Mouse (Mus musculus) ES-Bruce4 (cell line): ENCODE data around the gene 1700024G13Rik. TPM values are rescaled to one million over a fixed set of nuclear protein-coding genes. Genes with fewer than 3 reads are reported as not detected.
"Not testable (repeated sequence)": the region's sequence is repeated elsewhere in the genome, so short reads cannot be mapped to it uniquely, and the experiment has no call there.

Experiments used
- H3K27ac ChIP-seq: 2 replicates; pipeline ENCODE4 v1.5.1; 2012; ENCODE audit warnings: low read length, inconsistent platforms; ENCODE audit not compliant: insufficient read depth
- H3K27me3 ChIP-seq: 2 replicates; pipeline ENCODE4 v1.6.1; 2012; ENCODE audit warnings: mild to moderate bottlenecking, low read length, inconsistent platforms; ENCODE audit not compliant: control insufficient read depth, poor library complexity, insufficient read depth, severe bottlenecking
- H3K36me3 ChIP-seq: 2 replicates; pipeline ENCODE4 v1.6.1; 2012; ENCODE audit warnings: inconsistent platforms, mild to moderate bottlenecking, low read length, moderate library complexity; ENCODE audit not compliant: control insufficient read depth, poor library complexity, insufficient read depth, severe bottlenecking
- H3K4me1 ChIP-seq: one replicate; pipeline ENCODE4 v1.8.1; 2011; ENCODE audit warnings: low read length; ENCODE audit not compliant: control insufficient read depth, insufficient read depth
- H3K4me3 ChIP-seq: 2 replicates; pipeline ENCODE4 v1.5.1; 2011; ENCODE audit warnings: low read depth, mild to moderate bottlenecking, low read length
- H3K9ac ChIP-seq: 2 replicates; pipeline ENCODE4 v1.6.1; 2012; ENCODE audit warnings: low read depth, mild to moderate bottlenecking, inconsistent platforms; ENCODE audit not compliant: poor library complexity, severe bottlenecking
- H3K9me3 ChIP-seq: replicated peaks from 2 replicates; pipeline ENCODE4 v1.6.1; 2012; ENCODE audit warnings: mild to moderate bottlenecking, low read length, inconsistent platforms; ENCODE audit not compliant: control insufficient read depth, poor library complexity, insufficient read depth, severe bottlenecking
- CTCF ChIP-seq: IDR thresholded peaks from one replicate; pipeline ENCODE4 v1.8.1; 2011; ENCODE audit warnings: low read depth, low read length
- EP300 ChIP-seq: IDR thresholded peaks from 2 replicates; pipeline ENCODE4 v1.6.1; 2011; ENCODE audit warnings: low read depth, low read length; ENCODE audit not compliant: insufficient read depth
- POLR2A ChIP-seq: IDR thresholded peaks from one replicate; pipeline ENCODE4 v1.8.1; 2011; ENCODE audit warnings: low read length; ENCODE audit not compliant: insufficient read depth
- polyA plus RNA-seq: library from polyadenylated mRNA; stranded (reverse); fragments of >200 nt; gene quantifications from 2 replicates; pipeline ENCODE4 v1.2.4, GENCODE M21; 2011; ENCODE audit warnings: low read depth; ENCODE audit not compliant: missing spikeins, insufficient read depth, insufficient read length

1700024G13Rik gene
- polyA plus RNA-seq, 1 experiment = not detected

GRCm38 (mm10) chr14:32369756-32370155 lies 18.4 kb downstream of the 1700024G13Rik start:
- no peak overlapping the region for H3K9ac ChIP-seq
- no peaks in the 10 kb centered on the region for H3K9me3 ChIP-seq
- no peaks in the 10 kb centered on the region for H3K36me3 ChIP-seq
- H3K27ac ChIP-seq = no peak overlapping the region
- TF ChIP-seq CTCF (no peak), EP300 (no peak), POLR2A (no peak)
- H3K4me1 ChIP-seq = no peaks in the 10 kb centered on the region
- no peaks in the 10 kb centered on the region for H3K27me3 ChIP-seq
- H3K4me3 ChIP-seq = no peak overlapping the region

- no peaks in the 10 kb centered on the region for H3K4me1 ChIP-seq
- H3K27ac ChIP-seq = no peak overlapping the region
- TF ChIP-seq CTCF (no peak), POLR2A (no peak), EP300 (no peak)
- no peak overlapping the region for H3K9ac ChIP-seq
- H3K4me3 ChIP-seq = no peak overlapping the region
- H3K36me3 ChIP-seq = no peaks in the 10 kb centered on the region
- H3K27me3 ChIP-seq = no peaks in the 10 kb centered on the region
- peaks cover 3% of the 10 kb centered on the region; the same call in 1 of the 2 replicates for H3K9me3 ChIP-seq
Measured at GRCm38 (mm10) chr14:32364359-32364758, 23.8 kb downstream of the 1700024G13Rik start.

- not testable (repeated sequence) for H3K27ac ChIP-seq, H3K9me3 ChIP-seq, H3K36me3 ChIP-seq, H3K27me3 ChIP-seq, H3K4me3 ChIP-seq, H3K9ac ChIP-seq, H3K4me1 ChIP-seq
Measured at GRCm38 (mm10) chr14:32351181-32351920, 36.8 kb downstream of the 1700024G13Rik start.

GRCm38 (mm10) chr14:32347307-32347706 lies 40.9 kb downstream of the 1700024G13Rik start:
- Histone ChIP-seq H3K9me3 (no peaks in the 10 kb centered on the region), H3K36me3 (peaks cover 31% of the 10 kb centered on the region)

GRCm38 (mm10) chr14:32344694-32345093 lies 43.5 kb downstream of the 1700024G13Rik start:
- H3K9me3 ChIP-seq = no peaks in the 10 kb centered on the region

More at GRCm38 (mm10) chr14:32347307-32347706, 40.9 kb downstream of the 1700024G13Rik start:
- Histone ChIP-seq H3K4me3 (no peak overlapping the region), H3K4me1 (no peaks in the 10 kb centered on the region), H3K9ac (no peak overlapping the region), H3K27me3 (no peaks in the 10 kb centered on the region), H3K27ac (no peak overlapping the region)
- no peak for TF ChIP-seq EP300
- no peak for TF ChIP-seq POLR2A
- no peak for TF ChIP-seq CTCF

GRCm38 (mm10) chr14:32344176-32344575 lies 44.0 kb downstream of the 1700024G13Rik start:
- Histone ChIP-seq H3K4me3 (no peak overlapping the region), H3K9me3 (no peaks in the 10 kb centered on the region), H3K27me3 (no peaks in the 10 kb centered on the region), H3K9ac (no peak overlapping the region), H3K27ac (no peak overlapping the region), H3K4me1 (no peaks in the 10 kb centered on the region), H3K36me3 (peaks cover 53% of the 10 kb centered on the region)
- TF ChIP-seq EP300 (no peak), POLR2A (no peak), CTCF (no peak)

More at GRCm38 (mm10) chr14:32344694-32345093, 43.5 kb downstream of the 1700024G13Rik start:
- TF ChIP-seq POLR2A = no peak
- no peak for TF ChIP-seq CTCF
- TF ChIP-seq EP300 = no peak
- no peak overlapping the region for H3K27ac ChIP-seq
- H3K4me3 ChIP-seq = no peak overlapping the region
- no peaks in the 10 kb centered on the region for H3K27me3 ChIP-seq
- no peaks in the 10 kb centered on the region for H3K4me1 ChIP-seq
- H3K36me3 ChIP-seq = peaks cover 50% of the 10 kb centered on the region
- no peak overlapping the region for H3K9ac ChIP-seq
